Comparison of ENCODE assay signal across 8 mouse cellular contexts in genomic region chr2:75703375-75704181, GRCm38 (mm10). TPM values are rescaled to one million over a fixed set of nuclear protein-coding genes. Genes with fewer than 3 reads are reported as not detected.
DNase-seq lines count a peak whose midpoint lies in the region; ATAC-seq and TF ChIP-seq lines count a peak whose summit lies in the region.

No protein-coding gene starts in this region.

- peak; percentile 95 for DNase-seq in 3134 (ENCODE audit: extremely low read depth, insufficient read length, low spot score)
- DNase-seq in adrenal gland, postnatal 36 days, result peak; percentile 94 to 95
- peak; percentile 97 for DNase-seq in embryonic facial prominence, embryonic 14.5 days (ENCODE audit: low spot score)
- DNase-seq in heart, adult 2 months, result peak; percentile 96
- DNase-seq in kidney, adult 8-10 months, result peak; percentile 95 to 96
- DNase-seq in limb, embryonic 14.5 days (ENCODE audit: low spot score), result peak; percentile 94
- peak; percentile 94 for DNase-seq in midbrain, postnatal 0 days (ENCODE audit: low spot score)
- peak; percentile 73 to 82 for DNase-seq in spleen, postnatal 14 days (ENCODE audit: low spot score in 2 of 2)

- H3K27me3 ChIP-seq in embryonic facial prominence, embryonic 14.5 days (replicated peaks; ENCODE audit: control insufficient read depth, insufficient read depth, low read length), result no peaks in the 10 kb centered on the region
- H3K27me3 ChIP-seq in heart, adult 2 months (ENCODE audit: control insufficient read depth, insufficient read depth, low read length), result no peaks in the 10 kb centered on the region
- H3K27me3 ChIP-seq in limb, embryonic 14.5 days (ENCODE audit: control insufficient read depth, insufficient read depth, low read length), result no peaks in the 10 kb centered on the region
- H3K27me3 ChIP-seq in midbrain, postnatal 0 days (ENCODE audit: insufficient read depth, low read length), result no peaks in the 10 kb centered on the region

- H3K4me3 ChIP-seq in embryonic facial prominence, embryonic 14.5 days (ENCODE audit: low read depth, low read length), result peak overlapping the region; percentile 77
- H3K4me3 ChIP-seq in heart, adult 2 months, result peak overlapping the region; percentile 98
- peak overlapping the region; percentile 83 for H3K4me3 ChIP-seq in limb, embryonic 14.5 days (replicated peaks; ENCODE audit: low read length)
- peak overlapping the region; percentile 47 for H3K4me3 ChIP-seq in midbrain, postnatal 0 days (ENCODE audit: low read depth, low read length)

- H3K9ac ChIP-seq in embryonic facial prominence, embryonic 14.5 days (ENCODE audit: low read depth, low read length), result peak overlapping the region; percentile 86
- peak overlapping the region; percentile 91 for H3K9ac ChIP-seq in heart, adult 2 months (ENCODE audit: low read depth, low read length)
- H3K9ac ChIP-seq in limb, embryonic 14.5 days (ENCODE audit: low read depth, low read length, severe bottlenecking), result peak overlapping the region; percentile 85
- H3K9ac ChIP-seq in midbrain, postnatal 0 days (replicated peaks; ENCODE audit: low read length, poor library complexity, severe bottlenecking), result peak overlapping the region; percentile 60

- peak overlapping the region; percentile 70 for H3K4me2 ChIP-seq in embryonic facial prominence, embryonic 14.5 days (ENCODE audit: low read depth, low read length)
- H3K4me2 ChIP-seq in limb, embryonic 14.5 days (replicated peaks; ENCODE audit: low read depth, low read length, severe bottlenecking), result peak overlapping the region; percentile 78
- H3K4me2 ChIP-seq in midbrain, postnatal 0 days (ENCODE audit: low read depth, low read length, poor library complexity, severe bottlenecking), result peak overlapping the region; percentile 82

- no peaks in the 10 kb centered on the region for H3K9me3 ChIP-seq in embryonic facial prominence, embryonic 14.5 days (ENCODE audit: control insufficient read depth, low read length)
- H3K9me3 ChIP-seq in limb, embryonic 14.5 days (ENCODE audit: control insufficient read depth, low read length), result no peaks in the 10 kb centered on the region
- no peaks in the 10 kb centered on the region for H3K9me3 ChIP-seq in midbrain, postnatal 0 days (ENCODE audit: low read length)

- peak; percentile 88 for ATAC-seq in embryonic facial prominence, embryonic 14.5 days (ENCODE audit: low read depth)
- peak; percentile 65 for ATAC-seq in limb, embryonic 14.5 days (ENCODE audit: low FRiP score, low read depth)
- peak; percentile 86 for ATAC-seq in midbrain, postnatal 0 days (ENCODE audit: low FRiP score)

- peak overlapping the region; percentile 98 for H3K27ac ChIP-seq in embryonic facial prominence, embryonic 14.5 days (replicated peaks; ENCODE audit: low read depth, low read length)
- H3K27ac ChIP-seq in heart, adult 2 months, result peak overlapping the region; percentile 100
- peak overlapping the region; percentile 93 for H3K27ac ChIP-seq in limb, embryonic 14.5 days (replicated peaks; ENCODE audit: low read depth, low read length)
- H3K27ac ChIP-seq in midbrain, postnatal 0 days (ENCODE audit: low read depth, low read length), result peak overlapping the region; percentile 77

- TF ChIP-seq POLR2A in heart, adult 2 months (IDR thresholded peaks at IDR 0.05; ENCODE audit: insufficient read depth, low read depth, low read length), result peak; percentile 82
- no peak for TF ChIP-seq POLR2A in limb, embryonic 14.5 days (IDR thresholded peaks at IDR 0.05; ENCODE audit: borderline replicate concordance, extremely low read depth, insufficient read depth, insufficient read length)

- H3K36me3 ChIP-seq in embryonic facial prominence, embryonic 14.5 days (ENCODE audit: control insufficient read depth, insufficient read depth, low read length), result no peaks in the 10 kb centered on the region
- peaks cover 31% of the 10 kb centered on the region for H3K36me3 ChIP-seq in heart, adult 2 months (ENCODE audit: control insufficient read depth, insufficient read depth, low read length)
- no peaks in the 10 kb centered on the region for H3K36me3 ChIP-seq in limb, embryonic 14.5 days (ENCODE audit: control insufficient read depth, insufficient read depth, low read length)
- H3K36me3 ChIP-seq in midbrain, postnatal 0 days (ENCODE audit: insufficient read depth, low read length), result no peaks in the 10 kb centered on the region

- under 1% methylated on average over 38 of the region's 62 CpGs for WGBS in embryonic facial prominence, embryonic 14.5 days
- WGBS in heart, adult 2 months, result under 1% methylated on average over 62 of the region's 62 CpGs
- WGBS in limb, embryonic 14.5 days, result under 1% methylated on average over 54 of the region's 62 CpGs
- under 1% methylated on average over 39 of the region's 62 CpGs for WGBS in midbrain, postnatal 0 days

- TF ChIP-seq CTCF in heart, adult 2 months (IDR thresholded peaks at IDR 0.05), result peak; percentile 16; the same call in 1 of the 2 replicates
- no peak for TF ChIP-seq CTCF in midbrain, postnatal 0 days (IDR thresholded peaks at IDR 0.05)

- peaks cover 19% of the 10 kb centered on the region for H3K4me1 ChIP-seq in embryonic facial prominence, embryonic 14.5 days (ENCODE audit: control insufficient read depth, insufficient read depth, low read length)
- peaks cover 14% of the 10 kb centered on the region for H3K4me1 ChIP-seq in heart, adult 2 months (ENCODE audit: control insufficient read depth, insufficient read depth, low read length)
- peaks cover 25% of the 10 kb centered on the region for H3K4me1 ChIP-seq in limb, embryonic 14.5 days (ENCODE audit: control insufficient read depth, insufficient read depth, low read length)
- H3K4me1 ChIP-seq in midbrain, postnatal 0 days (ENCODE audit: insufficient read depth, low read length), result no peaks in the 10 kb centered on the region

- TF ChIP-seq EP300 in heart, adult 2 months (IDR thresholded peaks at IDR 0.05; ENCODE audit: insufficient read depth, low read depth, low read length), result peak; percentile 86

- H3K79me2 ChIP-seq in heart, adult 2 months (replicated peaks; ENCODE audit: control insufficient read depth, insufficient read depth, low read length), result peaks cover 9% of the 10 kb centered on the region

- intact Hi-C loops in heart, adult 2 months (cut with DNase I), result loop anchor here (1.0 to 10.0 kb wide), 5 partner anchors 17 to 99 kb away; partner anchors contain the start of gene Hnrnpa3

RNA-seq across cellular contexts. Expression of gene Nfe2l2, which starts 0.9 kb away (rescaled TPM):
- total RNA-seq in adrenal gland, postnatal 36 days (2021), result 100 to 1,000 TPM; 120 to 130 TPM
- 48.9 and 52.9 TPM in 2 replicates for polyA plus RNA-seq in embryonic facial prominence, embryonic 14.5 days (2014; fragmentation: Nextera tagmentation; extraction: Ambion mirVana)
- 10 to 100 TPM; 56.2 to 67.1 TPM for total RNA-seq in heart, adult 2 months (2021)
- 36.5 and 52.4 TPM in 2 replicates for polyA plus RNA-seq in heart, adult 2 months (2012; rRNA removed)
- 28.3 and 32.5 TPM in 2 replicates for polyA plus RNA-seq in limb, embryonic 14.5 days (2012; rRNA removed)
- polyA plus RNA-seq in limb, embryonic 14.5 days (2014; fragmentation: Nextera tagmentation; extraction: Ambion mirVana), result 37.4 and 37.6 TPM in 2 replicates
- 8.9 and 9.0 TPM in 2 replicates for total RNA-seq in midbrain, postnatal 0 days (2014; rRNA removed)
- 11.3 and 12.5 TPM in 2 replicates for polyA plus RNA-seq in midbrain, postnatal 0 days (2015; fragmentation: Nextera tagmentation; extraction: Ambion mirVana)

RNA-seq across cellular contexts. Expression of gene Hnrnpa3, which starts 44.5 kb away (rescaled TPM):
- total RNA-seq in adrenal gland, postnatal 36 days (2021), result 100 to 1,000 TPM; 389 to 435 TPM
- 210 and 211 TPM in 2 replicates for polyA plus RNA-seq in embryonic facial prominence, embryonic 14.5 days (2014; fragmentation: Nextera tagmentation; extraction: Ambion mirVana)
- total RNA-seq in heart, adult 2 months (2021), result 100 to 1,000 TPM; 177 to 180 TPM
- 18.5 and 44.9 TPM in 2 replicates for polyA plus RNA-seq in heart, adult 2 months (2012; rRNA removed)
- polyA plus RNA-seq in limb, embryonic 14.5 days (2012; rRNA removed), result 352 and 733 TPM in 2 replicates
- 231 and 233 TPM in 2 replicates for polyA plus RNA-seq in limb, embryonic 14.5 days (2014; fragmentation: Nextera tagmentation; extraction: Ambion mirVana)
- 83.7 and 116 TPM in 2 replicates for total RNA-seq in midbrain, postnatal 0 days (2014; rRNA removed)
- 87.7 and 96.6 TPM in 2 replicates for polyA plus RNA-seq in midbrain, postnatal 0 days (2015; fragmentation: Nextera tagmentation; extraction: Ambion mirVana)

Comparison
In these comparisons a context has a peak if more than half of its experiments do, and no peak if none do; other contexts are left out.
1. Peak in every context shown above with its lines: DNase-seq, ATAC-seq, H3K4me3 ChIP-seq and H3K27ac ChIP-seq.
2. H3K4me3 ChIP-seq: peak in every context shown above with its lines; median percentile 98 in heart, adult 2 months; 83 in limb, embryonic 14.5 days; 77 in embryonic facial prominence, embryonic 14.5 days; 47 in midbrain, postnatal 0 days.